Mouse (Mus musculus) colon, adult 2 months (tissue): ENCODE data around the gene Chst3. TPM values are rescaled to one million over a fixed set of nuclear protein-coding genes. Genes with fewer than 3 reads are reported as not detected.

Experiments
- polyA plus RNA-seq: library from polyadenylated mRNA; depleted of rRNA; stranded (reverse); fragments of >200 nt; gene quantifications from 2 replicates; pipeline ENCODE4 v1.2.3, GENCODE M21; 2012; rRNA removed

Gene Chst3
- 1.7 and 1.9 TPM in 2 replicates for polyA plus RNA-seq

DNA sequence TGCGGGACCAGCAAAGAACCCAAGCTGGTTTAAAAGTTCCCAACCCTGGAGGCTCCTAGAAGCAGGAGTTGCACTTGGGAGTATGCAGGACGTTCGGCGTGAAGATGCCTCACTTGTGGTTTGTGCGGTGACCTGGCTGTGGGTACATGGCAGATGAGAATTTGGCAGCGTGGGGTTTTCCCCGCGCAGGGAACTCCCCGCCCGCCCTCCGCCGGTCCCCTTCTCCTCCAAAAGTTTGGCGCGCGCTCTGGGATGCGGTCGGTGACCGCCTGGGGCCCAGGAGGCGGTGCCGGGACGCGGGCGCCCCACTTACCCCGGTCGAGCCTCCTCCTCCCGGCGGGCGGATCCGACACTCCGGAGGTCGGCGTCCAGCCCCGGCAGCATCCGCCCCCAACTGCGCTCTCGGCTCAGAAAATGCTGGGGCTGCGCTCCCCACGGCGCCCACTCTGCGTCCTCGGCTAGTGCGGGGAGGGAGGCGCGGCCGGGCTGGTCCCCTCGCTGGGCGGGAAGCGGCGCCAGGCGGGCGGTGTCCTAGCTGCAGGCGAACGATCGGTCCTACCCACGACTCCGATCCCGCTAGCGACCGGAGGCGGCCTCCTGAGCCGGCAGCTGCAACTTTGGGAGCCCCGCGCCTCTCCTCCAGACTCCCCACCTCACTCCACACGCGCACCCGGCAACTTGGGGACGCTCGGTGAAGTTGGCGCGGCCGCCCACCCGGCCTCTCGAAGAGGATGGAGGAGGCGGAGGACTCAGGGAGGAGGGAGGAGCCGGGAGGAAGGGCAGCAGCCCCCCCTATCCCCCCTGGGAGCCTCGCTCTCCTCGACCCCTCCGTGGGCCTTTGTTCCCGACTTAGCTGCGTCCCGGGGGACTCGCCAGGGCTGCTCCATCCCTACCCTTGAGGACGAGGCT, at the start of gene Chst3:
Chst3 (minus strand) TSS at position 670 of the 909 bp plus-strand sequence.

Other genes starting within 250 kb of the Chst3 start
- gene Ascc1, start 216.5 kb downstream of the Chst3 start, polyA plus RNA-seq = 13.5 and 18.7 TPM in 2 replicates
- 63.8 and 64.9 TPM in 2 replicates for gene Anapc16, start 216.1 kb downstream of the Chst3 start, polyA plus RNA-seq
- gene Spock2, start 113.0 kb downstream of the Chst3 start, polyA plus RNA-seq = 4.9 and 6.6 TPM in 2 replicates
- gene Psap, start 58.4 kb upstream of the Chst3 start, polyA plus RNA-seq = 796 and 837 TPM in 2 replicates
- gene Vsir, start 127.6 kb upstream of the Chst3 start, polyA plus RNA-seq = 31.4 and 33.4 TPM in 2 replicates
- 0.32 and 1.4 TPM in 2 replicates for gene Gm17455, start 180.5 kb upstream of the Chst3 start, polyA plus RNA-seq